Mouse (Mus musculus): ENCODE data around the gene Sorcs1. TPM values are rescaled to one million over a fixed set of nuclear protein-coding genes. Genes with fewer than 3 reads are reported as not detected.

Gene Sorcs1
- total and polyA plus RNA-seq, 3 experiments, result 0.10 to 0.18 (median 0.14) TPM

DNA sequence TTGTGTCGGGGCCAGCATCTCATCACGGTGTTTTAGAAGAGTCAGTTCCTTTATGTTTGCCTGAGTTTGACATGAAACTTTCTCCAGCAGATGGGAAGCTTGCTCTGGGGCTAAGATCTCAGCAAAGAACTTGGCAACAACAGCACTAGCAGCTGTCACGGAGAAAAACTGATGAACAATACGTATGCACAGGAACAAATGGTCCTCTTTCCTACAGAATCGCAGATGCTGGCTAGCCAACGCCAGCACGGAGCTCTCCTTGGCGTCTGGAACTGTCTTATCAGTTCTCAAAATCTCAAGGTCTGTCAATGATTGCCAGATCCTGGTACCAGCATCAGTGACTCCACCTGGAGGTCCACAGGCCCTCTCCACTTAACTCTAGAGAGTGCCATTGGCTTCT lies 350.6 kb downstream of the Sorcs1 start:
- TF ChIP-seq POLR2A (IDR thresholded peaks at IDR 0.05; ENCODE audit: insufficient read depth, low read depth, low read length), result no peak
- no peak for TF ChIP-seq CTCF (IDR thresholded peaks at IDR 0.05)
- TF ChIP-seq EP300 (IDR thresholded peaks at IDR 0.05; ENCODE audit: insufficient read depth, low read depth, low read length), result no peak
- 62% methylated on average over 8 of the region's 8 CpGs for WGBS
- Histone ChIP-seq H3K27me3 (ENCODE audit: control insufficient read depth, insufficient read depth, low read length) (no peaks in the 10 kb centered on the region), H3K4me3 (no peak overlapping the region), H3K27ac (no peak overlapping the region), H3K36me3 (ENCODE audit: control insufficient read depth, insufficient read depth, low read length) (no peaks in the 10 kb centered on the region), H3K9ac (ENCODE audit: low read depth, low read length) (no peak overlapping the region), H3K79me2 (replicated peaks; ENCODE audit: control insufficient read depth, insufficient read depth, low read length) (no peaks in the 10 kb centered on the region), H3K4me1 (ENCODE audit: control insufficient read depth, insufficient read depth, low read length) (no peaks in the 10 kb centered on the region)
- DNase-seq, result no peak
- intact Hi-C loops (cut with DNase I), result no loop called here

- TF ChIP-seq POLR2A (IDR thresholded peaks at IDR 0.05; ENCODE audit: insufficient read depth, low read depth, low read length), result no peak
- TF ChIP-seq EP300 (IDR thresholded peaks at IDR 0.05; ENCODE audit: insufficient read depth, low read depth, low read length), result no peak
- no peak for TF ChIP-seq CTCF (IDR thresholded peaks at IDR 0.05)
- intact Hi-C loops (cut with DNase I), result no loop called here
These were observed 352.3 kb downstream of the Sorcs1 start for GRCm38 (mm10) chr19:50326151-50326550.

DNA sequence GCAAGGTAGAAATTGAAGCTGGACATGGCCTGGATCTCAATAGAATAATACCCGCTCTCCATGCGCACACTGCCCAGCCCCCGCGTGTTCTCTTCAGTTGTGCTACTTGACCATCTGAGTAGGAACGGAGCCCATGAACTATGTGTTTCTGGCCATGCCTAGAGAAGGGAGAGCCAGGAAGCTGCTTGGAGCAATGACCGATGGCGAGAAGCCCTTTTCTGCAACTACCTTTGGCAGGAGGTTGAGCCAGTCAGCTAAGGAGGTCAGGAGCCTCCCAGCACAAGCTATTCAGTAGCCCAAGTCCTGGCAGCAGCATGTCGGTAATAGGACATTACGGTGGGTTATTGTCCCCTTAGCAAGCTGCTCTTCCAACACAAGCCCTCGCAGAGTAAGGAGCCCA lies 352.8 kb downstream of the Sorcs1 start:
- TF ChIP-seq CTCF (IDR thresholded peaks at IDR 0.05) (no peak), POLR2A (IDR thresholded peaks at IDR 0.05; ENCODE audit: insufficient read depth, low read depth, low read length) (no peak), EP300 (IDR thresholded peaks at IDR 0.05; ENCODE audit: insufficient read depth, low read depth, low read length) (no peak)
- Histone ChIP-seq H3K27ac (no peak overlapping the region), H3K27me3 (ENCODE audit: control insufficient read depth, insufficient read depth, low read length) (no peaks in the 10 kb centered on the region), H3K36me3 (ENCODE audit: control insufficient read depth, insufficient read depth, low read length) (no peaks in the 10 kb centered on the region), H3K9ac (ENCODE audit: low read depth, low read length) (no peak overlapping the region), H3K4me1 (ENCODE audit: control insufficient read depth, insufficient read depth, low read length) (no peaks in the 10 kb centered on the region), H3K4me3 (no peak overlapping the region), H3K79me2 (replicated peaks; ENCODE audit: control insufficient read depth, insufficient read depth, low read length) (no peaks in the 10 kb centered on the region)
- intact Hi-C loops (cut with DNase I), result no loop called here
- WGBS, result 78% methylated on average over 10 of the region's 10 CpGs
- DNase-seq, result peak in 1 of 2 experiments; percentile 15

More at GRCm38 (mm10) chr19:50326151-50326550, 352.3 kb downstream of the Sorcs1 start:
- Histone ChIP-seq H3K27ac (no peak overlapping the region), H3K79me2 (replicated peaks; ENCODE audit: control insufficient read depth, insufficient read depth, low read length) (no peaks in the 10 kb centered on the region), H3K27me3 (ENCODE audit: control insufficient read depth, insufficient read depth, low read length) (no peaks in the 10 kb centered on the region), H3K36me3 (ENCODE audit: control insufficient read depth, insufficient read depth, low read length) (no peaks in the 10 kb centered on the region), H3K9ac (ENCODE audit: low read depth, low read length) (no peak overlapping the region), H3K4me3 (no peak overlapping the region), H3K4me1 (ENCODE audit: control insufficient read depth, insufficient read depth, low read length) (no peaks in the 10 kb centered on the region)
- DNase-seq, result no peak
- 56% methylated on average over 3 of the region's 3 CpGs for WGBS

GRCm38 (mm10) chr19:50307046-50307445 lies 371.4 kb downstream of the Sorcs1 start:
- DNase-seq, result no peak
- no peaks in the 10 kb centered on the region for H3K27me3 ChIP-seq (ENCODE audit: control insufficient read depth, insufficient read depth, low read length)
- WGBS, result 66% methylated on average over 2 of the region's 2 CpGs
- no peak overlapping the region for H3K27ac ChIP-seq
- no peak for TF ChIP-seq POLR2A (IDR thresholded peaks at IDR 0.05; ENCODE audit: insufficient read depth, low read depth, low read length)
- no peak for TF ChIP-seq EP300 (IDR thresholded peaks at IDR 0.05; ENCODE audit: insufficient read depth, low read depth, low read length)
- no peak for TF ChIP-seq CTCF (IDR thresholded peaks at IDR 0.05)
- intact Hi-C loops (cut with DNase I), result no loop called here
- no peaks in the 10 kb centered on the region for H3K36me3 ChIP-seq (ENCODE audit: control insufficient read depth, insufficient read depth, low read length)
- no peak overlapping the region for H3K4me3 ChIP-seq
- H3K4me1 ChIP-seq (ENCODE audit: control insufficient read depth, insufficient read depth, low read length), result no peaks in the 10 kb centered on the region
- H3K9ac ChIP-seq (ENCODE audit: low read depth, low read length), result no peak overlapping the region
- H3K79me2 ChIP-seq (replicated peaks; ENCODE audit: control insufficient read depth, insufficient read depth, low read length), result no peaks in the 10 kb centered on the region

DNA sequence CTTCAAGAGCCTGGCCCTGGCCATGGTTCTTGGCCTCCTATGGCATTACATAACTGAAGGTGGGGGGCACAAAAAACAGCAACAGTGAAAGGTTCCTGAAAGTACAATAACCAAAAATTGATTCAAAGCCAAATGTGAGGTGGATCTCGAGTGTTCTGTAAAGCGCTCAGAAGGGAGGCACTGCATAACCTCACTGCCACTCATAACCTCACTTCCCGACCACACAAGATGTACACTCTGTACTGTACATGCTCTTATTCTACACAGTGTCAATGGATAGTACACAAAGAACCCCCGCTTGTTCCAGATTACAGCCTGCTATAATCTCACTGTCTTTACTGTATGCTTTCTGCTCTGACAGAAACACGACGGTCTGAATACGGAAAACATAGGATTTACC lies 384.2 kb downstream of the Sorcs1 start:
- Histone ChIP-seq H3K4me3 (no peak overlapping the region), H3K27me3 (ENCODE audit: control insufficient read depth, insufficient read depth, low read length) (no peaks in the 10 kb centered on the region), H3K79me2 (replicated peaks; ENCODE audit: control insufficient read depth, insufficient read depth, low read length) (no peaks in the 10 kb centered on the region), H3K9ac (ENCODE audit: low read depth, low read length) (no peak overlapping the region), H3K36me3 (ENCODE audit: control insufficient read depth, insufficient read depth, low read length) (no peaks in the 10 kb centered on the region), H3K4me1 (ENCODE audit: control insufficient read depth, insufficient read depth, low read length) (no peaks in the 10 kb centered on the region), H3K27ac (no peak overlapping the region)
- intact Hi-C loops (cut with DNase I), result no loop called here
- no peak for DNase-seq
- TF ChIP-seq POLR2A (IDR thresholded peaks at IDR 0.05; ENCODE audit: insufficient read depth, low read depth, low read length) (no peak), EP300 (IDR thresholded peaks at IDR 0.05; ENCODE audit: insufficient read depth, low read depth, low read length) (no peak), CTCF (IDR thresholded peaks at IDR 0.05) (no peak)
- 77% methylated on average over 7 of the region's 7 CpGs for WGBS

DNA sequence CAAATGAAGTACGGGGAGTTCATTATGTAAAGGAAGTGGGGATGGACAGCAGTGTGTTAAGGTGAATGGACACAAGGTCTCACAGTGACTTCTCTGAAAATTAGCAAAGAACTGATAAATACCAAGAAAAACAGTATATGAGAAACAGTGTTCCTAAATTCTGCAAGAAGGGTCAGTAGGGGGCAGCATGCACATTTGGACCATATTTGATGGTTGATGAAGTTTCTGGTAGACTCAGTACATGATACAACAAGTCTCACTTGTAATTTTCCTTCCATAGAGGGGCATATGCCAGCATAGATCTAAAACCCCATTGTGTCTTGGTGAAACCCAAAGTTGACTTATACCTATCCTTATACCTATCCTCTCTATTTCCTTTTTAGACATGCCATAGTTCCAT lies 414.0 kb downstream of the Sorcs1 start:
- H3K4me1 ChIP-seq (ENCODE audit: control insufficient read depth, insufficient read depth, low read length), result no peaks in the 10 kb centered on the region
- H3K36me3 ChIP-seq (ENCODE audit: control insufficient read depth, insufficient read depth, low read length), result no peaks in the 10 kb centered on the region
- DNase-seq, result no peak
- no peak overlapping the region for H3K9ac ChIP-seq (ENCODE audit: low read depth, low read length)
- no peak overlapping the region for H3K27ac ChIP-seq
- no peaks in the 10 kb centered on the region for H3K27me3 ChIP-seq (ENCODE audit: control insufficient read depth, insufficient read depth, low read length)
- intact Hi-C loops (cut with DNase I), result no loop called here
- TF ChIP-seq POLR2A (IDR thresholded peaks at IDR 0.05; ENCODE audit: insufficient read depth, low read depth, low read length), result no peak
- TF ChIP-seq CTCF (IDR thresholded peaks at IDR 0.05), result peak; percentile 42
- no peak for TF ChIP-seq EP300 (IDR thresholded peaks at IDR 0.05; ENCODE audit: insufficient read depth, low read depth, low read length)
- H3K79me2 ChIP-seq (replicated peaks; ENCODE audit: control insufficient read depth, insufficient read depth, low read length), result no peaks in the 10 kb centered on the region
- no peak overlapping the region for H3K4me3 ChIP-seq
- WGBS, result 47% methylated on average over 1 of the region's 1 CpGs
